Mouse (Mus musculus) heart, postnatal 0 days (tissue): ENCODE data around the gene Efcab6.

Experiments used
- CTCF ChIP-seq: IDR thresholded peaks from 2 replicates; pipeline ENCODE4 v1.5.1; 2016; ENCODE audit warnings: antibody characterized with exemption, control low read depth, low read depth
- EP300 ChIP-seq: IDR thresholded peaks from 2 replicates; pipeline ENCODE4 v1.6.1; 2016; ENCODE audit warnings: antibody characterized with exemption, low read depth

DNA sequence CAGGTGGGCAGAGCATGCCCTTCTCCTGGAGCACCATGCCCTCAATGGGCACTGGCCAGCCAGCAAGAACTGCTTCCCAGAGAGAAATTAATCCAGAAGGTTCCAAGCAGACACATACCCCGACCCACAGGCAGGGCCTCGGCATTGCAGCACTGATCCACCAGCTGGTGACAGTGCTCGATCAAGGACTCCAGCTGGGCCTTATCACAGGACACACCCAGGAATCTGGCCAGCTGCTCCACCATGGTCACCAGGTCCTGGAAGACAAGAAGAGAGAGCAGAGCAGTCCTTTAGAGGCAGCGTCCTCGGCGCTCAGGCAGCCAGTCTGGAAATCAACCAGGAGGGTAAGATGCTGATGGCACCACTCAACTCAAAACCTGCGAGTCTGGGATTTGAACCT, 14.9 kb upstream of the Efcab6 start:
- TF ChIP-seq EP300 (no peak), CTCF (no peak)
